Mouse (Mus musculus): ENCODE results near the gene Etfrf1. TPM values are rescaled to one million over a fixed set of nuclear protein-coding genes. Genes with fewer than 3 reads are reported as not detected.

Gene Etfrf1
- 10 to 100 TPM; 20.6 to 21.1 TPM for total RNA-seq (2021)

- DNase-seq = peak; percentile 97 to 99
Measured at GRCm38 (mm10) chr6:145210816-145211338, at the start of gene Etfrf1, which contains the start of gene Casc1. Etfrf1 (plus strand) TSS chr6:145211134. Casc1 (minus strand) TSS chr6:145211005.

GRCm38 (mm10) chr6:145171892-145172606, 38.9 kb upstream of the Etfrf1 start:
- DNase-seq = no peak

DNA sequence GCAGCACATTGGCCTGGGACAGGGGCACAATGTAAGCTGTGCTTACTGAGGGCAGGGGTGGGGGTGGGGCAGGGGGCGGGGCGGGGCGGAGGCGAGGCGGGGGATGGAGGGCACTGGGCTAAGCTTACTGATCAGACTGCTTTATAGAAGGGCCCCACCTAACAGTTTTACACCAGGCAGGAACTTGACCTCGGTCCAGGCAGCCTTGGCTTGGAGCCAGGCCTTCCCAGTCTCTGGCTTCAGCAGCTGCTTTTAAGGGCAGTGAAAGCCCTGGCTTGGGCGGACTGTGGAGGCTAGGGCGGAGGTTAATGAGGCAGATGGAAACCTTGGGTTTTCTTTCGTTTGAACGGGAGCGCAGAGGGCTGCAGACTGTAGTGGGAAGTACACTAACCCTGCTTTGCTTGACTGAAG, 37.1 kb upstream of the Etfrf1 start:
- peak; percentile 18 to 29 for DNase-seq

- DNase-seq = no peak
Measured at GRCm38 (mm10) chr6:145175571-145175981, 35.4 kb upstream of the Etfrf1 start.

DNA sequence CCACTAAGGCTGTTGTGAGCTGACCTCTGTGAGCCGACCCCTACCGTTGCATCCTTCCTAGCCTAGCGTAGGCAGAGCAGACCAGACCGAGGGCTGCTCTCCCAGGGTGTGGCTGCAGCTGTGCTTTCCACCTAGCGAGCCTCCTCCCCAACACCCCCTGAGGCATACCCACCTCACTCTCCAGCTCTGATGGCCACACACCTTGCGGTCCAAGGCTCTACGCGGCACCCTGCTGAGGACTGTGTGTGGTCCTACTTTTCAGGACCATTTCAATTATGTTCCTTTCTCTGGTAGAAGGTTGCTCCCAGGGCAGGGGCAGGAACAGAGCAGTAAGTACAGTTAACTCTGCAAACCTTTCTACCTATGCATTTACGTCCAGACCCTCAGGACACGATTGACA, 34.5 kb upstream of the Etfrf1 start:
- DNase-seq = no peak

GRCm38 (mm10) chr6:145179665-145180064, 31.3 kb upstream of the Etfrf1 start:
- no peak for DNase-seq

- DNase-seq = no peak
Measured at GRCm38 (mm10) chr6:145182044-145182443, 28.9 kb upstream of the Etfrf1 start.

DNA sequence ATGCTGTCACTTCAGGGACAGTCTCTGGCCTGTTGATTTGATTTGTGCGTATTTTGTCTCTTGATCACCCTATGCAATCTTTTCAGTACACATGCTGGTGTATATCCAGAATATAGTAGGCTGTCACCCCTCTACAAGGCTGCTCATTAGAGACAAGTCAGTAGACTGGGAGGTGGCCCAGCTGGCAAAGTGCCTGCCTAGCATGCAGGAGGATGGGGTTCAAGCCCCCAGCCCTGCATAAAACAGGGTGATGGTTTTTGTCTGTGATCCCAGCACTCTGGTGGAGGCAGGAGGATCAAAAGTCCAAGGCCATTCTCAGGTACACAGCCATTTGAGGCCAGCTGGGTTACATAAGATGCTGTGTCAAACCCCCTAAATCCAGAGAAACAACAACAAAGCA, 24.8 kb upstream of the Etfrf1 start:
- DNase-seq = no peak

DNA sequence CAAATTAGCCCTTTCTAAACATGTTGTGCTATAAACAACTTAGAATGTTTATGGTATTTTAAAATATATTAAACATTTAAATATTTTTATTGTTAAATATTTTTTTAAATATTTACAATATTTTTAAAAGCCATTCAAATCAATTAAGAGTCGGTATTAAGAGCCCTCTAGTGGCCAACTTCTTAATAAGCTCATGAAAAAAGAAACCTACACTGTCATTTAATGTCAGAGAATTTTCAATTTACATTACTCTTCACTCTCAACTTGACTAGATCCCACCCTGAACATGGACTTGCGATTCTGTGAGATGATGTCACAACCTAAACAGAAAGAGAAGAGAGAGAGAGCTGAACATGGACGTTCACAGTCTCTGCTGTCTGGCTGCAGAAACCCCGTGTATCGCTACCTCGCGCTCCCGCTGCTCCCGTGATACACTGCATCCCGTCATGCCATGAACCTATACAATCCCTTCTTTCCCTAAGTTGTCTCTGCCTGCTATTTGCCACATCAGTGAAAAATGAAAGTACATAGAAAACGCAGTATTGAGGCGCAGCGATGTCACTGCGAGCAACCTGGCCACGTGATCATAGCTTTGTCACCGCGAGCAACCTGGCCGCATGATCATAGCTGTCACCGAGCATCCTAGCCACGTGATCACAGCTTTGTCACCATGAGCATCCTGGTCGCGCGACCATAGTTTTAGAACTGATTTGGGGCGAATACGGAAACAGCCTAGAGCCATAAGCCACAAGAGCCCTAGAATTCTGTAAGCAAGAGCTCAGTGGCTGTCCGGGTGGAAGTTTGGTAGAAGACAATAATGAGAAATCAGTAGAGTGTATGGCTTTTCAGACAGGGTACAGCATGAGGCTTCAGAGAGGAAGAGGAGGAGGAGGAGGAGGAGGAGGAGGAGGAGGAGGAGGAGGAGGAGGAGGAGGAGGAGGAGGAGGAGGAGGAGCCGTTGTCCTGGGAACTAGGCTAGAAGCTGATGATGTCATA, 23.5 kb upstream of the Etfrf1 start:
- peak; percentile 27 to 46 for DNase-seq

DNA sequence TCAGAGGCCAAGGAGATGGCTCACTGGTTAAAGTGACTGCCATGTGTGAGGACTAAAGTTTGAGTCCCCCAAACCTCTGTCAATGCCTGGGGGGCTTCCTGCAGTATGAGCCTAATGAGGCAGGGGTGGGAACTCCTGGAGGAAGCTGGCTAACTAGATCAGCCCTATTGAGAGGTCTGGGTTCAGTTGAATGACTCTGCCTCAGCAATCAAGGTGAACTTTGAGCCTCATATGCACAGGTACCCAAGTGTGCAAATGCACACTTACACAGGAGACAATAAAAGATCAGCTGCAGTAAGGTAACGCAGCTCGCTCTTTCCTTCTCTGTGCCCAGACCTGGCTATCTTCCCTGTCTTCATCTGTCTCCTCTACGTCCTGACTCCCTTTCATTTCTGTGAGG, 17.9 kb upstream of the Etfrf1 start:
- no peak for DNase-seq

DNA sequence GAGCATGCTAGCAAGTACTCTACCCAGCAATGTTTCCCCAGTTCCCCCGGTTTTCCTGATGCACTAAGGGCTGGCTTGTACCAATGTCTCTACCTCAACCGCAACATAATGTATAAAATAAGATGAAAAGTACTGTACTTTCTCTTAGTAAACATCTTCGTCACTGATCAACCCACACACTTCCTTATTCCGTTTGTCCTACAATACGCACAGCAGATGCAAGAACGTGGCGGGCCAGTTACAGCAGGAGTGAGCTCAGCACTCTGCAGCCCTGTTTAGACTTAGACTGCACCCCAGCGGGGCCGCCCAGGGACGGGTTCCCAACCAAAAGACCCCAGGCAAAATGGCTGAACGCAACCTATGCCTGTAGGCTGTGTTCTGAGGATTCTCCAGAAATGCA, 17.5 kb upstream of the Etfrf1 start:
- DNase-seq = no peak

- DNase-seq = no peak
Measured at GRCm38 (mm10) chr6:145197949-145198686, 12.8 kb upstream of the Etfrf1 start.

GRCm38 (mm10) chr6:145202432-145203125, 8.4 kb upstream of the Etfrf1 start:
- DNase-seq = no peak

- DNase-seq = no peak
Measured at GRCm38 (mm10) chr6:145204440-145204839, 6.5 kb upstream of the Etfrf1 start.

DNA sequence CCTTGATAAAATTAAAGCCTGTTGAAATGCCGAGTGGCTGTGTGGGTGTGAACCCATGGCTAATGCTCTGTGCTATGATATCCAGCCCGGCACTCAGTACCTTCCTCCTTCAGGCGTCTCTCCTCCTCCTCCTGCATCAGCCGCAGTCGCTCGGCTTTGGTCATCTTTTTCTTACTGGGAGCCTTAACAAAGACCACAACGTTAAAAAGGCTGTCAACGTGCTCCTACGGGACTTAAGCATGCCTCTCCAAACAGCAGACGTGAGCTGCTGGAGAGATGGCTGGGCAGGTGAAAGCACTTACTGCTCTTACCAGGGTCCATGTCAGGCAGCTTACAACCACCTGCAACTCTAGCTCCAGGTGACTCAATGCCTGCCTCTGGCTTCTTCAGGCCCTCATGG, 5.8 kb upstream of the Etfrf1 start:
- DNase-seq = no peak

DNA sequence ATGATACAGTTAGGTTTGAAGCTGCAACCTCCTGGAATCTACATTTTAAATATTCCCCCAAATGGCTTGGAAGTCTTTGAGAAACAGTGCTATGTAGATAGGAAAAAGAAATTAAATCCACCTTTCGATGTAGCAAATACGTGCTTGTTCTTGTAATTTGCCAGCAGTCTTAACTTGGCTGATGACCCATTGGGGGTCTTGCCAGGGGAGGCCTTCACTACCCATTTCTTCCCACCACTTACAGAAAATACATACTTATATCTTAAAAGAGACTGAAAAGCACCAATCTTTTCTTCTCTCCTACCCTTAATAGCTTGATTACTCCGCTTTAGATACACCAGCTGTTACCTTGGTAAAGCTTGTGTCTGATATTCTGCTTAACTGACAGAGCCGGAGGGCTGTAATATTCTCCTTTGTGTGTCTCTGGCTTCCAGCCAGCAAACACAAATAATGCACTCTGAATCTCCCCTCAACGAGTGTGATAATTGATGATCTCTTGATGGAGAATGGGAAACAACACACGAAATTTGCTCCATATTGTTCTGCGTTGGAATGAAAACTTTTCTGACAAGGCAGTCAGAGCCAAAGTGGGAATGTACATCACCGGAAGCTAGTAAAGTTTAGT, 766 bp upstream of the Etfrf1 start:
- DNase-seq = no peak

- no peak for DNase-seq
Measured at GRCm38 (mm10) chr6:145211376-145212305, 707 bp downstream of the Etfrf1 start.

DNA sequence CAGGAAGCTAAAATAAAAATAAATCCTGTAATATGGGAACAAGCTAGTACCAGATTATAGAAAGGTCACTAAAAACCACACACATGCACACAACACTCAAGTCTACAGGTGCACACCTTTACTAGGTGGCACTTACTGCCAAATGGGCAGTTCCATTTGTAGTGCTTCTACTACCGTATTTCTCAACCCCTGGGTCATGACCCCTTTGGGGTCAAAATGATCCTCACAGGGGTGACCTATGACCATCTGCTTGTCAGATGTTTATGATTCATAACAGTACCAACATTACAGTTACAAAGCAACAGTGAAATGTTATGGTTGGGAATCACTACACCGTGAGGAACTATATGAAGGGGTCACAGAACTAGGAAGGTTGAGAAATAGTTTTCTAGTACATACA, 3.0 kb downstream of the Etfrf1 start:
- no peak for DNase-seq

DNA sequence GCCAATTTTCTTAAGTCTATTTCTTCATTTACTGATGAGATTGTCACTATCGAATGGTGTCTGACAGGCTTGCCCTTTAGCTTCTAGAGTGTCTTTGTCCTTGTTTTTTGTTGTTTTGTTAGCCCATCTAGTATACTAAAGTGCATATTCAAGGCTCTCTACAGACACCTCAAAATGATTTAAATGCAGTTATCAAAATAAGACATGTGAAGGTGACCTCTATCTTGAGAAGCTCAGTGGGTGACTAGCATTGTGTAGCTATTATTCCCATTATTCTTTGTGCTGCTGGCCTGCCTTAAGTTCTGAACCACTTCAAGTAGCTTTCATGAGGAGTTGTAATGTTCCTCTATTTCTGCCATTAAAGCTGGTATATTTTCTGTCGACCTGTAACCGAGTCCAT, 4.9 kb downstream of the Etfrf1 start:
- no peak for DNase-seq

DNA sequence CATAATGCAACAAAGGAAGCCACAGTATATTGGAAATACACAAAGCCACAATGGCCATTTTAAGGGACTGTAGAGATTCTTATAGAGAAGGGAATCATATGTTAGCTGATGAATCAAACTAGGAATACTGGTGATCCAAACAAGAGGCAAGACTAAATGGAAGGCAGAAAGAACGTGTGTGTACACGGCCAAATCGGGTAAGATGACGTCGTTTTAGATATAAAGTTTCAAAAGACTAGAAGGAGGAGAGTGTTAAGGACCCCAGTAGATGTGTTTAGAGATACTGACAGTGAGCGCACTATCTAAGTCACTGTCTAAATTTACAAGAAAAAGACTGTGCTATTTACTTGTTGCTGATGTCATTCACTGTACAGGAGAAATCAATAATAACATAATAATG, 13.3 kb downstream of the Etfrf1 start:
- no peak for DNase-seq

All from layer of hippocampus, postnatal 36 days (tissue).